Mouse (Mus musculus): Measurements from ENCODE around the gene Fam114a2.

The Fam114a2 gene

DNA sequence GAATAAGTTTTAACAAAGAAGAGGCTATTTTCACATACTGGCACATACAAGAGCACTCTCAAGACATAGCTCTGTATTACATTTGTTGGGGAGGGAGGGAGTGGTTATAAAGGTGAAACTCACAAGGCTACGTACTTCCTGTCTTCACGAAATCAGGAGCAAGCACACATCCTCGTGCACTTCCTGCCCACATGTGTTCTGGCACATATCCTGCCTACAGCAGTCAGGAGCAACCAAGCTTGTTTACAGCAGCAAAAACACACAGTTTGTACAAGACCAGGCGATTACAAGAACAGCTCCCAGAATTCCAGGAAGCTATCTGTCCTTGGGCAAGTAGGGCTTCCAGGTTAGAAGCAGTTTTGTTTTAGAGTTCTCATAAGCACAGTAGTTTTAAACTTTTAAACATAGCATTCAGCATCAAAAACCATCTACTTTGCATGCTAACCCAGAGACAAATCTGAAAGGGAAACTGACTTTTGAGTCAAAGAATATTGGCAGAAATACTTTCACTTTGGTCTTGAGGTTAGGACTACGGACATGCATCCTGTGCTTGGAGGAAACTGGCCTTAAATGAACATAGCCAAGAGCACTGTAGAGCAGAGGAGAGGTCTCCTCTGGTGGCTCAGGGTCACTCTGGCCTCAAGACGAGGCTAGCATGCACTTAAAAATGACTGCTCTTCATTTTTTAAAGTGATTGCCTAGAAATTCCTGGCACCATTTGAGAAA lies 73.0 kb downstream of the Fam114a2 start:
- DNase-seq (ENCODE audit: low read depth, low spot score) = no peak

DNA sequence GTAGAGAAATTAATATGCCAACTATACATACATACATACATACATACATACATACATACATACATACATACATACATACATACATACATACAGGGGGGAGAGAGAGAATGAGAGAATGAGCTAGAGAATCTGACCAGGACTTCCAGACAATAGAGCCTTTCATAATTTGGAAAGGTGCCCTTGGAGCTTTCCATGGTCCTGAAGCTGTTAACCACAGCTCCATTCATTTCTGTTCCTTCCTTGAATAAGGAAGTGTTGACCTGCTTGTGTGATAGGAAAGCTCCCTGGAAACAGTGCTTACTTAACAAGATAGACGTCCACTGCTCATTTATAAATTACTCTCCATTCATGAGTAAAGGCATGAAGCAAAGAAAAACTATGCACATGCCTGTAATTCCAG lies 84.3 kb downstream of the Fam114a2 start:
- no peak for DNase-seq (ENCODE audit: low read depth, low spot score)

Data from retina, postnatal 7 days (tissue).